Mouse (Mus musculus) frontal cortex, adult 2 months (tissue): ENCODE results near the gene Spo11. TPM values are rescaled to one million over a fixed set of nuclear protein-coding genes. Genes with fewer than 3 reads are reported as not detected.
A peak's percentile ranks its signal among the peaks of the same experiment; 100 is the strongest.

ENCODE experiments used
- DNase-seq, 2 experiments: peaks; one replicate each; pipeline ENCODE4 v3.0.0; 2022; ENCODE audit warnings: low spot score in 1 of 2; ENCODE audit errors: extremely low spot score in 1 of 2
- polyA plus RNA-seq: library from polyadenylated mRNA; depleted of rRNA; stranded (reverse); fragments of >200 nt; gene quantifications from 2 replicates; pipeline ENCODE4 v1.2.3, GENCODE M21; 2012

Gene Spo11
- polyA plus RNA-seq, 1 experiment, result 1.0 TPM

DNA sequence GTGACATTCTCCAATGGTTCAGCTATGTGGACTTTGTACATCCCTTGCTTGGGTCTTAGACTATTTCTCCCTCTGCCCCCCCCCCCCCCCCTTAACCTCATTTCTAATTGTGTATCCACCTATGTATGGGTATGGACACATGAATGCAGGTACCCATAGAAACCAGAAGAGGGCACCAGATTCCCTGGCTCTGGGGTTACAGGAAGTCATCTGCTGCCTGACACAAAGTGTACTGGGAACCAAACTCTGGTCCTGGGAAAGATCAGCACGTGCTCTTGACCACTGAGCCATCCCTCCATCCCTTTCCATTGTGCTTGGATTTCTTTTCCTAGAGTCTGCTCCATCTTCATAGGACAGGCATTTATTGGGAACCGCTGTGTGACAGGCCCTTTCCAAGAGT is 25.5 kb upstream of the Spo11 start:
- no peak for DNase-seq

DNA sequence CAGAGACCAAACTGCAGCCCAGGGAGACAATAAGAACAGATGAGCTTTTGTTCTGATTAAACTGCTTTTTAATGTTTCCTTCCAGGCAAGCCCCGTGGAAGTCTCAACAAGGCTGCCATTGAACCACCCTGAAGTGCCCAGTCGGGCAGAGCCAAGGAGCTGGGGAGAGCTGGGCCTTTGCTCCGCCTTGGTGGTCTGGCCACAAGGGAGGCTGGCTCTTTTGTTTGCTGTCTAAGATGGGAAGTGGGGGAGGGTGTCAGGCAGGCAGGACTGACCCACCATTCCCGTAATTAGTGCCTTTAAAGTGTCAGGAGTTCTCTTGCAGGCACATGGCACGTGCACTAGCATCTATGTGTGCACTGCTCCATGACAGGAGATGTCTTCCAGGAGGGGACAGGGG is 18.9 kb upstream of the Spo11 start:
- peak in 1 of 2 experiments; percentile 13 for DNase-seq

DNA sequence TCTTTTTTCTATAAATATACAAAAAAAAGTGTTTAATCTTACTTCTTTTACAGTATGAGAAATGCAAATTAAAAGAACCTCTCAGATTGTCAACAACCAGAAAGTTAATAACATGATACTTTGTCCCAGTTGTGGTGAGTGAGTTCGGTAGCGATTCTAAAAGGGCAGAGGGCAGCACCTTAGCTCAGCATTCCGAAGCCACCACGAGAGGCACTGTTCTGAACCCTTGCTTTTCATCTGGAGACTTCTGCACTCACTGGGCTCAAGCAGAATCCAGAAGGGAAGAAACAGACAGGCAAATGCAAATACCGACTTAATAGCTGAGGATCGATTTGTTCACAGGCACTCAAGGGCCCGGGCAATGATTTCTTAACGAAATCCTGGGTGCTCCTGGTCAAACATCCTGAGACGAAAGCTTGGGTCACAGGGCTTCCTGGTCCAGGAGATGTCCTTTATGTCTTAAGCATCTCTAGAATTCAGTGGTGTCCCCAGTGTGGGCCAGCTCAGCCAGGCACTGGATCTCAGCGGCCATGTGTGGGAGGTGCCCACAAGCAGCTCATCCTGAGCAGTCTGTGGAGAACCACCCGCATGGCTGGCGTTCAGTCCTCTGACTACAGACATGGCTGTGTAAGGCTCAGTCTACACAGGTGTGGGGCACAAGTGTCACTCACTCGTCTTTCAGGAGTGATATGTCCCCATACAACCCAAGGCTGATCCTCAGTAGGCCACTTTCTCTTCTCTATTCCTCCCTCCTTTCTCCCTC is 18.3 kb upstream of the Spo11 start:
- DNase-seq, result no peak

- DNase-seq, result no peak
Observed at GRCm38 (mm10) chr2:172960350-172960749, 17.1 kb upstream of the Spo11 start.

DNA sequence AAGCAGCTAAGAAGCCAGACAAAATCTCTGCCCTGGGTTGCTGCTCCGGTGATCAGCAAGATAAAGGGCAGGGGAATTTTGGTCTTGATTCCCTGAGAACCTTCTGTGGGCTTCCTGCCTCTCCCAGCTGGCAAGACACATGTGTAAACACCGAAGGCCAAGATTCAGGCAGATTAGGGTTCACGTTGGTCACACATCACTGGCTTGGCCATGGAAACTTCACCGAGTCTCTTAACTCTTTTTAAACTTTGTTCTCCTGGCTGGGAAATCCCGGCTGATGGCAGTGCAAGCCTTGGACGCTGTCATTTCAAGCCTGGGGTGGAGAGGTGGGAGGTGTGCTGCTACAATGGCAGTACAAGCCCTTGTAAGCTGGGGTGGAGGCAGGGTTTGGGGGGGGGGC is 16.3 kb upstream of the Spo11 start:
- no peak for DNase-seq

DNA sequence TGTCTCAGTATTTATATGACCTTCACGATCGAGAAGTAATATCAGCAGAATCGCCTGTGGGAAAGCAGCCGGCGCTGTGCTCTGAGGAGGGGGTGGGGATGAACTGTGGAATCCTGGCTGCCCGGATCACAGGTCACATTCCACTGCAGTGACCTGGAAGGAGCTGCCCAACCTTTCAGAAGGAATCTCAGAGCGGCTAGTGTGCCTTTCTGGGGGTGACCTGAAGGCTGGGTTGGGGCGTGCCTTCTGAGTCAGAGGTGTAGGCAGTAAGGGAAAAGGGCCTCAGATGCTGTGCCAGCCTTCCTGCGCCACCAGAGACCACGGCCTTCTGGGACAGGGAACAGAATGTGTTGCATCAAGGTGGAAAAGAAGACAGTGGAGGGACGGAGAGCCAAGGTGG is 12.3 kb upstream of the Spo11 start:
- DNase-seq, result no peak

DNA sequence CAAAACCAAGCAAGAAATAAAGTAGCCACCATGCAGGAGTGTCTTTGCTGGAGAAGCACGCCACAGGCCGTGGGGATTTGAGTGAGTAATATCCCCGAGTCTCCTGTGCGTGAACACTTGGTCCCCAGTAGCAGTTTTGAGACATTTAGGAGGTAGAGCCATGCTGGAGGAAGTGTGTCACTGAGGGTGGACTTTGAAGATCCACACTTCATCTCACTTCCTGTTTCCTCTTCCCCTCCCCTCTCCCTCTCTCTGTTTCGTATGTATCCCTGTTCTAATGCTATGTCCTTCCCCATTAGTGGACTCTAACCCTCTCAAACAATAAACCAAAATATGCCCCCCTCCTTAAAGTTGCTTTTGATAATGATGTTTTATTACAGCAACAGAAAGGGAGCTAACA is 11.0 kb upstream of the Spo11 start:
- DNase-seq, result no peak

DNA sequence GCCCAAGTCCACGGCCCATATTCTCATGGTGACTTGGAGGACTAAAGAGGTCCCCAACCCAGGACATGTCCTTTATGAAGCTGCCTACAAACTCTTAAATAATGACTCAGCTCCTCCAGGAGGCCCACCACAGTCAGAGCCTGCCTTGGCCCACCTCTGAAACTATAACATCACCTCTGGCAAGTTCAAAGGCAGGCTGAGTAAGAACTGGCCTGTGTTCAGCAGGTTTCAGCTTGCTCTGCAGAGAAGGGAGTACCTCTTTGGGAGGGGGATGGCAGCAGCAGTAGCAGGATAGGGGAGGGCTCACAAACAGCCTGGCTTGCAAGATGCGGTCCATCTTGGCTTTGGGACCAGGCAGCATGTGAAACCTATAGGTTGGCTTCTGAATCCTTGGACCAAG is 5.6 kb upstream of the Spo11 start:
- DNase-seq, result no peak

GRCm38 (mm10) chr2:172973806-172974565 is 3.5 kb upstream of the Spo11 start:
- no peak for DNase-seq

- no peak for DNase-seq
Observed at GRCm38 (mm10) chr2:172974701-172975100, 2.8 kb upstream of the Spo11 start.

DNA sequence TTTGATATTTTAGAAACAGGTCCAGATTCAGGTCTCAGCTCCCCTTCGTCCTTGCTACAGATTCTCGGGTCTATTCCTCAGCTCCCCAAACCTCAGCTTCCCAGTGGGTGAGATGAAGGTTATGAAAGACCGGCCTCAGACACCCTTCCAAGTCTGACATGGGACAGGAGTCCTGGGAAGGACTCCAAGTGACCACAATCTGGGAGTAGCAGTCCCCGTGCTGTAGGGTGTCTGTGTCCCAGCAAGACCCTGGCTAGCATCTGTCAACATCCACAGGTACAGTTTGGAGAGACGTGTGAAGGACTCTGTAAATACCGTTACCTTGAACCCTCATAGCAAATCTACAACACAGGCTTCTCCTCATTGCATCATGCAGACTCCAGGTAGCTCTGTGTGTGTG is 2.3 kb upstream of the Spo11 start:
- no peak for DNase-seq

- DNase-seq, result no peak
Observed at GRCm38 (mm10) chr2:172976661-172977238, 750 bp upstream of the Spo11 start.

- no peak for DNase-seq
Observed at GRCm38 (mm10) chr2:172978131-172978633, 682 bp downstream of the Spo11 start.

- DNase-seq, result no peak
Observed at GRCm38 (mm10) chr2:172979666-172980345, 2.3 kb downstream of the Spo11 start.

DNA sequence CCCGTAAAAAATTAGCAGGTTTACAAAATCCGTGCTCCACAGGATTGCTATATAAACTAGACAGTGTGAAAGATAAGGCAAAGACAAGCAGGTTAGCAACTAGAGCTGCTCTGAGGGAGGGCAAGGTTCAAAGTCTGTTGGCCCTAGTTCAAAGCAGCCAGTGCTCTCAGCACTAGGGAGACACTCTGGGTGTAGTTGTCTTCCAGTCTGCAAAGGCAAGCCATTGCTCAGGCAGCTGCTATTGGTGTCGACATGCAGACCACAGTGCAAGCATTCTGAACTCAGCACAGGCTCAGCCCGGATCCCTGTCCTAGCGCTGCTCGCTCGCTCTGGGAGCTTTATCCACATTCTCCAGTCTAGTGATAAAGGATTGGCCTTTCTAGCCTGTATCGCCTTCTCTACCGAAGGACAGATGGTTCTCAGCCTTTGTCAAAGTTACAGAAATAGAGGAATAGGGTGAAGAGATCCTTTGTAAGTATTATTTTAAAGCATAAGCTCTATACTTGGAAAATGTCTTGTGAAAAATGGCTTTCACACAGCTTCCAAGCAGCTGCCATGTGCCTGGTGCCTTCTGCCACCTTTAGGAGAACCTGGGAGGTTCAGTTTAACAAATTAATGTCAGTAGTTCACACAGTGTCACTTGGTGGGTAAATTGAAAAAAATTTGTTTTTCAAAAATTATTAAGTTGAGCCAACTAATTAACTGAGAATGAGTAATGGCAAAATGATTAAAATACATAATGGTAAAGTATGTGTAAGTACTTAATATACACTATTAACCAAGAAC is 5.5 kb downstream of the Spo11 start:
- no peak for DNase-seq

GRCm38 (mm10) chr2:172990161-172990560 is 12.7 kb downstream of the Spo11 start:
- no peak for DNase-seq

DNA sequence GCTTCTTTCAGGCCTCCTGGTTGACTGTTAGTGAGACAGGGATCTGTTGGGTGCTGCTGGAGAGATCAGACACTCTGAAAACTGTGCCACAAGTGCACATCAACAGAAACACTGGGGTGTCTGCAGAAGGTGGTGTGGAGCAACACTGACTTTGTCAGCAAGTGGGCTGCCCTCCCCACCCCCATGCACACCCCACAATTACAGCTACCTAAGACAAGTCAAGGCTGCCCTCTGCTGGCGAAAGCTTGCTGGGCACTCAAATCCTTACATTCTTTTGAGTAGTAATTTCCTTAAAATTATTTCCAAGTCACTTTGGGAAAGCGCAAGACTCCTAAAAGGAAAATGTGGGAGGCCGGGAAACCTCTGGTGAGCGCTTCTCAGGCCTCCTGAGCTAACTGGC is 18.7 kb downstream of the Spo11 start:
- DNase-seq, result peak; percentile 43 to 88

- no peak for DNase-seq
Observed at GRCm38 (mm10) chr2:172997748-172998147, 20.2 kb downstream of the Spo11 start.

DNA sequence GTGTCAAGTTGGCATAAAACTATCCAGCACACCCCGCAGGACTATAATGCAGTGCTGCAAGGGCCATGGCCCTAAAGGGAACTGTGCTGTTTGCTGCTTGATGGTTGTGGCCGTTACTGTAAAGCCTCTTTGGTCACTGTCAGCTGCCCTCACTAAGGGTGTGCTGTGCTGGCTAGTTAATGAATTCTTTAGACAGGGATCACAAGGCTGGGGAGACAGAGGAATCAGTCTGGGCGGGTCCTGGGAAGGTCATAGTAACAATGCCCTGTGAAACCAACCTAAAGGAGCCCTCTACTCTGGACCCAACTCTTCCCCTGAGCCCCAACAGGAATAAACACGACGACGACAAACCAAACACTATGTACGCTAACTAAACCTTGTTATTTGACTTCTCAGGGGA is 21.0 kb downstream of the Spo11 start:
- DNase-seq, result no peak

GRCm38 (mm10) chr2:172999630-173000284 is 22.3 kb downstream of the Spo11 start, which contains the start of gene Rae1:
Rae1 (plus strand) TSS chr2:173000117.
- DNase-seq, result peak; percentile 94 to 99
